Mouse (Mus musculus) large intestine, adult 2 months (tissue): ENCODE data around the gene Dnah11. TPM values are rescaled to one million over a fixed set of nuclear protein-coding genes. Genes with fewer than 3 reads are reported as not detected.
"Not testable (repeated sequence)": the region's sequence is repeated elsewhere in the genome, so short reads cannot be mapped to it uniquely, and the experiment has no call there.

Experiments used
- DNase-seq: peaks from one replicate; pipeline ENCODE4 v3.0.0-alpha.2; 2012; ENCODE audit warnings: low read depth, low spot score
- WGBS: fragments of 180-500 bp; shearing (Covaris S2); methylation state at CpG from one replicate; pipeline ENCODE4 v1.1.7; 2018; 5-methylcytosine and 5-hydroxymethylcytosine counted together
- polyA plus RNA-seq: library from polyadenylated mRNA; depleted of rRNA; stranded (reverse); fragments of >200 nt; gene quantifications from 2 replicates; pipeline ENCODE4 v1.2.3, GENCODE M21; 2012

Gene Dnah11
- polyA plus RNA-seq, 1 experiment = 0.01 TPM

- not testable (repeated sequence) for DNase-seq
- WGBS = 42% methylated on average over 1 of the region's 4 CpGs
These were observed 298.0 kb downstream of the Dnah11 start for GRCm38 (mm10) chr12:117900798-117901197.

DNA sequence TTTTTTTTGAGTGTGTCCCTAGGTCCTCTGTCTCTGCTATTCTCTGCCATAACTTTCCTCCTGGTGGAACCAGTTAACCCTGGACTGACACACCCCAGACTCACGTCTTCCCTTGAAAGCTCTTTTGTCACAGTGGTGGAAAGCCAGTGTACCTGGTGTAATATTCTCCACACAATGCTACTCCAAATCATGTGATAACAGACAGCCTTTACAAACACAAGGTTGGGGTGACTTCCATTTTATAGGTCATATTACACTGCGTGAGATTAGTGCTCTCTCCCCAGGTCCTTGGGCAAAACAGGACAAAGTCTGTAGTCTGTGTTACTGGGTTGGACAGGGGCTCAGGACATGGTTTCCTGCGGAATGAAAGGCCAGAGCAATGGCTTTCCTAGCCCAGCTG lies 311.4 kb downstream of the Dnah11 start:
- 57% methylated on average over 3 of the region's 3 CpGs for WGBS
- DNase-seq = no peak

DNA sequence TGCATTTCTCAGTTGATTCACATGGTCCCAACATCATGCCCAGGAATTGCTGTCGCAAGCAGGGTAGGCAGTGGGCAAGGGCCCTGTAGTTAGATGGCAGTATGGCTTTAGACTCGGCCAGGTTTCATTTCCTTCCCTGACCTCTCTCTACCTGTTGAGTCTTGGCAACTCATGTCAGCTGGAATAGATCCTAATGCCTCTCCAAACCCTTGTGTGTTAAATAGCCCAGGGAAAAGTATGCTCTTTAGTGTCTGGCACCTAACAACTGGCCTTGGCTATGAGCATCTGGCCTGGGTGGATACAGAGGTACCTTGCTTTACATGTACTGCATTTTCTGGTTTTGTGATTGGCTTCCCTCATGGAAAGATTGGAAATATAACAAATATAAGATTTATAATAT lies 314.2 kb downstream of the Dnah11 start:
- DNase-seq = no peak
- WGBS = 93% methylated on average over 2 of the region's 2 CpGs

DNA sequence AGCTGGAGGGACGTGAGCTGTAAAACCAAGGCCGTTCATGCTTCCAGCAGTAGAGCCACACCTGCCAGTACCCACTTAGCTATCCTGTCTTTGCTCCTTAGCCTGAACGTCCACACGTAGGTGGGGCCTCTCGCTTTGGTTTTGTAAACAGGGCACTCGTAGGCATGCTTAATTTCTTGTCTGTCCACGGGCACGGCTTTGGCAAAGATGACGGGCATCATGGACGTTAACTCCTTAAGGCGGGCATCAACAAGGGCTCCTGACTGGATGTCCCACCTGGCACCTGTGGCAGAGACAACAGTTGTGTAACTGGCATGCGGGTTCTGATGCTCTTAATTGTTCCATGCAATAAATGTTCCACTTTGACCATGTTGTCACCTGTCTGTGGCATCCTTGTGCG lies 320.5 kb downstream of the Dnah11 start:
- 82% methylated on average over 13 of the region's 13 CpGs for WGBS
- DNase-seq = no peak

GRCm38 (mm10) chr12:117872265-117872664 lies 326.6 kb downstream of the Dnah11 start:
- DNase-seq = no peak
- 82% methylated on average over 5 of the region's 5 CpGs for WGBS

DNA sequence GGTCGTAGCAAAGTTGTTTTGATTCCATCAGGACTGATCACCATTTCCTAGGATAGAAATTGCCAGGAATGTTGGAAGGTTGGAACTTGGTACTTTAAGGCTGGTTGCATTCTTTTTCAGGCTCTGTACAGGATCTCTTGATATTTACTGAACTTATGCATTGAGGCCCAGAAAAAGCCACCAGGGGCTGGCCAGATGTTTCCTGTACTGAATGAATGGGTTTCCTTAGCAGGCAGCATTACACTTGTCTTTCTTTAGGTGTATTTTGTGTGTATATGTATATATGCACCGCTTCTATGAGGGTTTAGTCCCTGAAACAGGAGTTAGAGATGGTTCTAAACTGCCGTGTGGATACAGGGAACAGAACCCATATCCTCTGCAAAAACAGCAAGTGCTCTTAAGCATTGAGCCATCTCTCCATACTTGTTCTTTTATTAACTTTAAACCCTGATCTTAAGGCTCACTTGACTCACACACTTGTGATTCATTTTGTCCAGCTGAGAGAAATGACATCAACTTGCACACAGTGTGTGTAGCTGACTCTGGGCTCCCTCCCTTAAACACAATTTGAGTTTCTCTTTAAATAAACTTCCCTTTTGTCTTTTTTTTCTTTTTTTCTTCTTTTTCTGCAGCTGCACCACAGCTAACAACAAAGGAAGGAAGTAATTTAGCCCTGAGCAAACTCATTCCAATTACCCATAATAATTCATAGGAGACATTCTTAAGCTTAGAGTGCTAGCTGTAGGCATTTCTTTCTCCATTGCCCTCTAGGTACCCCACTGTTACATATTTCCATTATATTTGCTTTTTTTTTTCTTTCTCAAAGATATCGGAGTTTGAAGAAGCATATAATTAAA lies 330.9 kb downstream of the Dnah11 start:
- WGBS = 82% methylated on average over 4 of the region's 4 CpGs
- no peak for DNase-seq

DNA sequence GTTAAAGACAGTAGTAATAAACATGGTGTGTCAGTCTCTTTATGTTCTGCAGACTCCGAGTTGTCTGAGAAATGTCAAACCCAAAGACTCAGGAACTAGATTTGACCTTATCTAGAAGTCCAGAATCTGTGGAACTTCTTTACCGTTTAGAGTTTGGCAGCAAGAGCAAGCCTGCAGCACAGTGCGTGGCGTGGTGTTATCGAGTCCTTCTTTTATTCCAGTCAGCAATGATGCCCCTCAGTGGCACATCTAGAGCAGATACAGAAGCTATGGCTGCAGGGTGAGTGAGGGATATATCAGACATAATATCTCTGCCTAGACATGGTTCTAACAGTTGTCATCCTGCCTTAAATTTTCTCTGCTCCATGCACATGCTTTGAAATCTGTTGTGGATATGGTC lies 336.2 kb downstream of the Dnah11 start:
- WGBS = 82% methylated on average over 5 of the region's 5 CpGs
- DNase-seq = no peak

DNA sequence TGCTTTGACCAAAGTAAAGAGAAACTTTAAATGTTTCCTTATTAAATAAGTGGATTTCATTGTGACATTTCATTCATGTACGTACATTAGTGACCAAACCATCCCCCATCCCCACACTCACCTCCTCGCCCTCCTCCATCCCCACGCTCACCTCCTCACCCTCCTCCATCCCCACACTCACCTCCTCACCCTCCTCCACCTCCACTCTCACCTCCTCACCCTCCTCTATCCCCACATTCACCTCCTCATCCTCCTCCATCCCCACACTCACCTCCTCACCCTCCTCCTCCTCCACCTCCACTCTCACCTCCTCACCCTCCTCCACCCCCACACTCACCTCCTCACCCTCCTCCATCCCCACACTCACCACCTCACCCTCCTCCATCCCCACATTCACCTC lies 337.6 kb downstream of the Dnah11 start:
- WGBS = 82% methylated on average over 3 of the region's 3 CpGs
- DNase-seq = no peak

DNA sequence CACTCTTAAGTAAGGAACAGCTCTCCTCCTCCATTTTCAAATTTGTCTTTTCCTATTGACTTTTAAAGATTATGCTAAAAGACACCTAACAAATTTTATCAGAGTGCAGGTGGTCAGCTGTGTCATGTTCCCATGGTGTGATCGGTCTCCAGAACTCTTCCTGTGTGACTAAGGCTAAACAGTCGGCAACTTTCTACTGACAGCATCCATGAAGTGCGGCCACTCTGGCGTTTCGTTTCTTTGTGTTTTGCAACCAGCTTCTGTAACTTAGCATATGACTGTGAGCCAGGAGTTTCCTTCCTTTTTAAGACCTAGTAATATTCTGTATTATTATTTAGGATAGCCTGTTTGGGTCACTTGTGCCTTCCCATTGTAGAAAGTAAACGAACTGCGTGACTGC lies 338.0 kb downstream of the Dnah11 start:
- DNase-seq = no peak
- WGBS = 73% methylated on average over 7 of the region's 7 CpGs

DNA sequence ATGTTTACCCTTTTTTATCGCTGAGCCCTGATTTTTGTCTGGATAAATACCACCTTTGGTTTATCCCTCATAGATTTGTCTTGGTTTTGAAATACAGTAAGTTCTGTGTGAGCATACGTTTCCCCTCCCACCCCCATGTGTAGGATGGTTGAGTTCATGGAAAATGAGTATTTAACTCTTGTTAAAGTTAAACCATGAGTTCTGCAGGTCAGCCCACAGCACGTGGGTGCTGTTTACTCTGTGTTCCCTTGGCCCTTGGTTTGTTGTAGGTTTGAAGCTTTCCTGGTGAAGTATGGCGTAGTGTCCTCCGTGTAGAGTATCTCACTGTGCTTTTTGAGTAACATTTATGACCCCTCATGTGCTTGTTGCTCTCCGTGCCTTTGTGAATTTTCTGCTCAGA lies 341.0 kb downstream of the Dnah11 start:
- no peak for DNase-seq
- WGBS = 81% methylated on average over 6 of the region's 6 CpGs

GRCm38 (mm10) chr12:117857023-117857422 lies 341.8 kb downstream of the Dnah11 start:
- WGBS = 67% methylated on average over 9 of the region's 9 CpGs
- DNase-seq = no peak

GRCm38 (mm10) chr12:117853316-117853715 lies 345.5 kb downstream of the Dnah11 start:
- DNase-seq = no peak
- WGBS = 17% methylated on average over 6 of the region's 6 CpGs

DNA sequence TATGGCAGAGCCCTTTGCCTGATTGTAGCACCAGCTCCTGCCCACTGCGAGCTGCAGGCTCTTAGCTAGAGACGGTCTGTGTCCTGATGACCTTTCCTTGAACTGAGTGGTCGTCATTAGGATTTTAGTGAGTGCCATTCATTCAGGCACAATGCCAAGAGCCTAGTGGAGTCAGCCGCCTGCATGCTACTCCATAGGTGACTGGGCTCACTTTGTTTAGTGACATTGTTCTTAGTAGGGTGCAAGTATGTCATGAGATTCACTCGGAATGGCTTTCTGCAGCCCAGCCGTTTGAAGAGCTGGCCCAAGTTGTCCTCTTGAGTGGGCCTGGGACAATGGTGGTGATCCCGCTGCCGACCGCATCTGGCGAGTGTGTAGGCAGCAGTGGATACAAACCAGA lies 348.4 kb downstream of the Dnah11 start:
- 81% methylated on average over 10 of the region's 10 CpGs for WGBS
- no peak for DNase-seq

DNA sequence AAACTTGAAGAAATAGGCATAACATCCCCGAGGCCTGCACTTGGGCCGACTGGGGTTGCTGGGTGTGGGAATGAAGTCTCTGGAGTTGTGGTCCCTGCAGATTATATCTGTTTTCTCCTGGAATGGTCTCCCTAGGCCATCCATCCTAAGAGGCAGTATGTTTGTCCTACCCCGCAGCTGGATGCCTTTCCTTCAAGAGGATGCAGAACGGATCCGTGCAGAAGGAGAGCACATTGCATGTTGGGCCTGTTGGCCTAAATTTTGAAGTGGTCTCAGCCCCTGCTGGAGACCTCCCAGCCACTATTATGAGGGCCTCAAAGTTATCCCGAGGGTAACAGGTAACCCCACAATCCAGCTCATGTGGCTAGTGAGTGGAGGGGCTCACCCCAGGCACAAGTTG lies 350.2 kb downstream of the Dnah11 start:
- 95% methylated on average over 6 of the region's 6 CpGs for WGBS
- DNase-seq = no peak

DNA sequence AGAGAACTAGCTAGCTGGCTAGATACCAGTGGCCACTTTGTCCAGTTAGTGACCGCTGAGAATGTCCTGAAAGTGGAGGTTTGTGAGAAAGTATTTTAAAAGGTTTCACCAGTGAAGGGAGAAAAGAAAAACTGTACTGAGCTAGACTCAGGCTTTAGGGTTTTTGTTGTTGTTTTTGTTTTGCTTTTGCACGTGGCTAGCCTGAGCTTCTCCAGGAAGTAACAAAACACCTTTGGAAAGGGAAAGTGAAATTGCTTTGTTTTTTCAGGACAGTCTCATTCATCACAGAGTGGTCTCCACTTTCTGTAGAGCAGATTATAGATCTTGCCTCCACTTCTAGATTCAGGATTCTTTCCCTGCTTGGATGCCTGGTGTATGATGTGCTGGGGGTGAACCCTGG lies 353.9 kb downstream of the Dnah11 start:
- 28% methylated on average over 2 of the region's 2 CpGs for WGBS

GRCm38 (mm10) chr12:117844075-117844408 lies 354.8 kb downstream of the Dnah11 start:
- no peak for DNase-seq
- under 1% methylated on average over 15 of the region's 15 CpGs for WGBS

More for the DNA sequence above, 353.9 kb downstream of the Dnah11 start:
- DNase-seq = no peak

- 1% methylated on average over 75 of the region's 75 CpGs for WGBS
- DNase-seq = no peak
These were observed 355.4 kb downstream of the Dnah11 start for GRCm38 (mm10) chr12:117843302-117844074.

GRCm38 (mm10) chr12:117842676-117843075 lies 356.2 kb downstream of the Dnah11 start:
- no peak for DNase-seq
- 81% methylated on average over 1 of the region's 1 CpGs for WGBS

GRCm38 (mm10) chr12:117840705-117841104 lies 358.1 kb downstream of the Dnah11 start:
- no peak for DNase-seq
- 51% methylated on average over 1 of the region's 1 CpGs for WGBS

GRCm38 (mm10) chr12:117837376-117837775 lies 361.5 kb downstream of the Dnah11 start:
- 76% methylated on average over 4 of the region's 4 CpGs for WGBS
- no peak for DNase-seq

- no peak for DNase-seq
- WGBS = 77% methylated on average over 10 of the region's 10 CpGs
These were observed 363.5 kb downstream of the Dnah11 start for GRCm38 (mm10) chr12:117835371-117835770.
